Mouse (Mus musculus): ENCODE measurements at regions not wholly inside any gene's neighbourhood (a gene's known extent, or its start where the extent isn't known, plus 50 kb on each side); places are given as distances from the start of the nearest gene placed in this dataset.

GRCm38 (mm10) chr13:97492958-97493735 is 252.2 kb downstream of the Enc1 start:
- no peak for TF ChIP-seq CTCF (IDR thresholded peaks at IDR 0.05; ENCODE audit: insufficient read depth, low read length)
- TF ChIP-seq POLR2A (IDR thresholded peaks at IDR 0.05; ENCODE audit: borderline replicate concordance, extremely low read depth, low read depth, low read length): no peak

All from lung, adult 2 months (tissue).